Mouse (Mus musculus): ENCODE measurements around the gene Map2.

DNA sequence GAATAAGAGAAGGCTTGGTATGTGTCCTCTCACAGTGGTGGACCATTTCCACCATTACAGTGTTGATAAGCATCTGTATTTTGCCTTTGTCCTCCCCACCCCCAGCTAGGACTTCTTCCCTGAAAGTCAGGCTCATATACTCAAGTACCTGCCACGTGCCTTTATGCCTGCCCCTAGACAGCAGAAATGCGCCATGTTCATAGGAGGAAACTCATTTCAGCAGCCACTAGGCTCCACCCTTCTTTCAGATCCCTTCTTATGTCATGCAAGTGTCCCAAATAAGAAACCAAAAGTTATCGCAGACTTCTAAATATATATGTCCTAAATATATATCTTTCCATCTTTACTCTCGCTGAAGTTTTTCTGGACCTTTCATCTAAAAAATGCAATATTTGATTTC lies 21.2 kb downstream of the Map2 start:
- TF ChIP-seq TAL1 (IDR thresholded peaks at IDR 0.05; ENCODE audit: low read length): no peak
- no peak for TF ChIP-seq GATA1 (IDR thresholded peaks at IDR 0.05; ENCODE audit: low read length)

Measured in erythroblast, embryonic 14.5 days (primary cell).